Mouse (Mus musculus): Measurements from ENCODE around the gene Rfng. TPM values are rescaled to one million over a fixed set of nuclear protein-coding genes. Genes with fewer than 3 reads are reported as not detected.
A peak's percentile ranks its signal among the peaks of the same experiment; 100 is the strongest.
"Not testable (repeated sequence)": the region's sequence is repeated elsewhere in the genome, so short reads cannot be mapped to it uniquely, and the experiment has no call there.

Gene Rfng
- 0.58 and 5.0 TPM in 2 replicates for total RNA-seq (2015; ENCODE audit: low replicate concordance)
- 0.60 and 1.3 TPM in 2 replicates for total RNA-seq (2017; ENCODE audit: low replicate concordance)

GRCm38 (mm10) chr11:120784064-120784791 lies at the start of gene Rfng, which contains the start of gene Gps1:
Gene Rfng (minus strand): TSS chr11:120784207.
Gene Gps1 (plus strand): TSS chr11:120784272.
- peak; percentile 76 for ATAC-seq (replicated peaks; ENCODE audit: low FRiP score, poor library complexity, severe bottlenecking)

GRCm38 (mm10) chr11:120832962-120833361 lies 49.0 kb upstream of the Rfng start:
- not testable (repeated sequence) for ATAC-seq (replicated peaks; ENCODE audit: low FRiP score, poor library complexity, severe bottlenecking)

GRCm38 (mm10) chr11:120831659-120832440 lies 47.8 kb upstream of the Rfng start:
- no peak for ATAC-seq (replicated peaks; ENCODE audit: low FRiP score, poor library complexity, severe bottlenecking)

DNA sequence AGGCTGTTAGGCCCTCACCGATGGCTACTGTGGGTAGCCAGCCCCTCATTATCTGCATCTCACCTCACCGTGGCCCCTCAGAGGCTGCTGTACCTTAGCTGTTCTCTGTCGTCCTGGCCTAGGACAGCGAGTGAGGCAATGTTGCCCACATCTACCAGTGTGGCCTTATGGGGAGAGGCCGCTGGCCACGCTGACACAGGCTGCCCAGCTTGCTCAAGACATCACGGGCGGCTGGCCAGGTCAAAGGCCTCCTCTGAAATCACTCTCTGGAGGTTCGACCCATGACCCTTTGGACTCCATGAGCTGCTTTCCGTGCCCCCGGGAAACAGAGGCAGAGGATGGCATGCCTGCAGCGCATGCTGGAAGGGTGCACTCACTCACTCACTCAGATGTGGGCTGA lies 46.7 kb upstream of the Rfng start:
- ATAC-seq (replicated peaks; ENCODE audit: low FRiP score, poor library complexity, severe bottlenecking) = no peak

DNA sequence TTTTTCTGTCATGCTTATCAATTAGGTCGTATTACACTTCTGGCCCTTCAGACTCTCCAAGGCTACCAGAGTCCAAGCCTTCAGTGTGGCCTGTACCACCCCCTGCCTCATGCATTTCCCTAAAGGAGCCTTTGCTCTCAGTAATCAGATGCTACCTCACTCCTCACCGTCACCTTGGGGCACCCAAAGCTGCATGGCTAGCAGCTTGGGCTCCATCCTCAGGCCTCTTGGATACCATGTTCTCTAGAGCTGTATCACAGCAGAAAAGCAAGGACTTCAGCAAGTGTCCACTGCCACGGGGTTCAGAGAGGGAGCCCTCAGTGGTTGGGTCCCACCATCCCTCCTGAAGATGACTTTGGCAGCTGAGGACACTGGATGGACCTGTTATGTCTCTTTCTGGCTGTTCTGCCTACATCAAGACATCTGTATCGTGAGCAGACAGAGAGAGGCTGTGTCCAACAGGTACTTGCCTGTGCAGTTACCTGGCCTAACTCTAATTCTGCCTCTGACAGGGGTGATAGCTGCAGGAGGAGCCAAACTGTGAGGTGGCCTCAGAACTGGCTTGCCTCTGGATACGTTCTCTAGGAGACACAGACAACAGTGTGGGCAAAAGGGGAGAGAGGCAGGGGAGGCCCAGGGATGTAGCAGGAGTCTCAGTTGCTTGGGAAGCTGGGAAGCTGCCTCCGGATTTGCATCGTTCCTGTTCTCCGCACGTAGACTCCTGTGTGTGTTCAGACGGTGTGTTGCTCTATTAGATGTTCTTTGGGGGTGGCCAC lies 45.9 kb upstream of the Rfng start:
- ATAC-seq (replicated peaks; ENCODE audit: low FRiP score, poor library complexity, severe bottlenecking) = no peak

DNA sequence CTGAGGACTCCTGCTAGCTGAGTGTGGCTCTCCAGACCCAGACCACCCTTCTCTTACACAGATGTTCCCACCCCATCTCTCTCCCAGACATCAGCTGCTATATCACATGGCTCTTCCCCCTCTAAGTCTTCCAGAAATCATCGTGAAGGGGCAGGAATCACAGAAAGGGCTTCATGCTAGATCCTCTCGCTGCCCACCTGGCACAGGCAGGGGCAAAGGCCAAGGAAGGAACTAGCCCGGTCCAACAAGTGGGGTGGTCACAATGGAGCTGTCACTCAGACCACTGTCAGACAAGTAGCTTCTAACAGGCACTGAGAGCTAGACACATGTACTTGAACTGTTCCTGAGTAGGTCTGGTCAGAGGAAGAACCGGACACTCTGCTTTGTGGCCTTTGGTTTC lies 44.4 kb upstream of the Rfng start:
- ATAC-seq (replicated peaks; ENCODE audit: low FRiP score, poor library complexity, severe bottlenecking) = no peak

DNA sequence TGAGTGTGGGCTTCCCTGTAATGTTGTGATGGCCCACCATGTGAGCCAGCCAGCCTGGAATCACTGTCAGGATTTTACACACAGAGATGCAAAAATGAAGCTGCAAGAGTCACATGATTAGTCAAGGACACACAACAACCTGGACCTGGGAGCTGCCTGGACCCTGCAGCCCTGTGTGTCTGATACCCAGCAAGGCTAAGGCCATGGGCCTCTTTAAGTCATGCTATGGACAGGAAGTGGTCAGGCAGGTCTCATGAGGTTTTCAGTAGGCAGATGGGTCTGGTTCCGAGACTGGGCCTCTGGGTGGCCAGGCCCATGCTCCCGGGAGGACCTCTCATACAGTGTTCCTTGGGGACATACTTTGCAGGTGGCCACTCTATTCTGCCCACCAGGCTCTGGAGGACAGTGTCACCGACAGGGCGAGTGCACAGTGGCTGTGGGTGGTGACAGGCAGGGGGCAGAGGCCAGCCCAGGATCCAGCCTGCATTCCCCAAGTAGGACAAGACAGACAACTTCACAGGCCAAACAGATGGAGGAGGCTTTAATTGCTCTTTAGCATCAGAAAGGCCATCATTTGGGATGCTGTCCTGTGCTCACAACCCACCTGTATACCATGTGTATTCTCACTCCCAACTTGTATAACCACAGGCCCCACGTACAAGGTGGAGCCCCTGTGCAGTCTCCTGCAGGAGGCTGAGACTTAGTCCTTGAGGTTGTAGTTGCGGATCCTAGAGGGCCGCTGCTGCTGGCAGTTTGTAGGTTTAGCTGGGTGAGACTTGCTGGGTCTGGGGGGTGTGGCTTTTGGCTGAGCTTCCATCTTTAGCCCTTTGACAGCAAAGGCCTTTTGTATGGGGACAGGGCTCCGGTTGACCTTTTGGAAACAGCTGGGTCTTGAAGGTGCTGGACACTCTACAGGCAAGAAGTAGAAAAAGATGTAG lies 42.3 kb upstream of the Rfng start:
- ATAC-seq (replicated peaks; ENCODE audit: low FRiP score, poor library complexity, severe bottlenecking) = no peak

- no peak for ATAC-seq (replicated peaks; ENCODE audit: low FRiP score, poor library complexity, severe bottlenecking)
Measured at GRCm38 (mm10) chr11:120825289-120825863, 41.4 kb upstream of the Rfng start.

DNA sequence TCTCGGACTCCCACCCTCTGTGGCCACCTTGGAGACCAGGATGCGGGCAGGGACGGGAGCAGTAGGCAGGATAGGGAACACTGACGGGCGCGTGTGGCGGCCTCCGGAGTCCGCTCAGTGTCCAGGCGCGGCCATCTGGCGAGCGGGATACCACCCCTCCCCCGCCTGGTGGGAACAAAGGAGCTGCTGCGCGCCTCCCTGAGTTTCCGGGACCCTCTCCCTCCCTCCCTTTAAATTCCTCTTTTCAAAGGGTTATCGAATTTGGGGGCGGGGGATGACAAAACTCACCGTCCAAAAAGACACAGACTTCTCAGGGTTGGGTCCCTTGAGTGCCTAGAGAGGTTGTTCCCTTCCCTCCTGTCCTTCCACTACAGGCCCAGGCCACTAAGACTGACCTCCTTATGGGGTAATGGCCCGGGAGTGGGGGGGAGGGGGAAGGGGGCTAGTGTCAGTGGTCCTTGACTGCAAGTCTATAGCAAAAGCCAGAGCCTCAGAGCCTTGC lies 40.8 kb upstream of the Rfng start:
- no peak for ATAC-seq (replicated peaks; ENCODE audit: low FRiP score, poor library complexity, severe bottlenecking)

DNA sequence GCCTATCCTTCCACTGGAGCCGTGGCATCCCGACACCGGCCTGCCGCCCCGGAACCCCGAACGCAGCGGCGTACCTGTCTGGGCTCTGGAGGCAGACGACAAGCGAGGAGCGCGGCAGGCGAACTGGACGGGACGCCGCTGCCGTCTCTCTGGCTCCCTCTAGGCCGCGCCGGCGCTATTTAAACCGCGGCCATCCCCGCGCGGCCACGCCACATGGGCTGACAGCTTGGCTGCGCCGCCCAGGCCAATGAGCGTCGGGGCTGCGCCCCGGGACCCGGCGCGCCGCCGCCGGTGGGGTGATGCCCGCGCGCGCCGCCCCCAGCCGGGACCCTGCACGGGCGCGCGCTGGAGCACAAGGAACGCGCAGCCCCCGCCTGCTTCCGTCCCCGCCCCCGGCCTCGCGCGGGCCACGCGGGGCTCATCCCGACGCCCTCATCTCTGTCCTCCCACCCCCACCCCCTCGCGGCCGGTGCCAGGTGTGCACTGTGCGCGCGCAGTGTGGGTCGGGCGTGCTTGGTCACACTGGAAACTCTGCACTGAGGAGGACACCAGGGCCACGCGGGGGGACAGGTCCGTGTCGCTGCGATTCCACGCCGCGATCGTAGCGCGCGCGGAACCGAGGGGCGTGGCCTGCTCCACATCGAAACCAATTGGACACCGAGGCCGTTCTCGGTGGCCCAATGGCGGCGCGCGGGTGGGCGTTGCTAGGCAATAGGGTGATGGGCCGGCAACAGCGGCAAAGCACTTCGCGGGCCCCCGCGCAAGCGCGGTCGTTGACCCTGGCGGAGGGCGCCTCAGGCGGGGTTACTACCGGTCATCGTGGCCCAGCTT lies 40.2 kb upstream of the Rfng start, which contains the start of gene Fasn:
Gene Fasn, minus strand, starts transcription at position 592 of the 831 bp plus-strand sequence.
- peak; percentile 76 for ATAC-seq (replicated peaks; ENCODE audit: low FRiP score, poor library complexity, severe bottlenecking)

DNA sequence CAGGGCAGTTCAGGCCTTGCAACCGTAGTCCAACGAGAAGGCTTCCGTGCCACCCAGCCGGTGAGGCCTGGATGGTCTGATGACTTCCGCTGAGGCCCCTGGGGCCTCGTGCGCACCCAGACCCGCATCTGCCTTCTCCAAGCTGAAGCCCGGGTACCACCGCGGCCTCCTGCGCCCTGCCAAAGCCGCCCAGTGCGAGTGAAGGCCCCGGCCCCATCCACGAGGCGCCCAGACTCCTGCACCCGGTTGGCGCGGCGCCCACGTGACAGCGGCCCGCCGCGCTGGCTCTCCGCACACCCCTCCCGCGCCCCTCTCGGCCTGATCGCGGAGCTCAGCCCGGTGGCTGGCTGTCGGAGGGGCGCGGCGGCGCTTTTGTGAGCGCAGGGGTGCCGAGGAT lies 39.5 kb upstream of the Rfng start:
- no peak for ATAC-seq (replicated peaks; ENCODE audit: low FRiP score, poor library complexity, severe bottlenecking)

DNA sequence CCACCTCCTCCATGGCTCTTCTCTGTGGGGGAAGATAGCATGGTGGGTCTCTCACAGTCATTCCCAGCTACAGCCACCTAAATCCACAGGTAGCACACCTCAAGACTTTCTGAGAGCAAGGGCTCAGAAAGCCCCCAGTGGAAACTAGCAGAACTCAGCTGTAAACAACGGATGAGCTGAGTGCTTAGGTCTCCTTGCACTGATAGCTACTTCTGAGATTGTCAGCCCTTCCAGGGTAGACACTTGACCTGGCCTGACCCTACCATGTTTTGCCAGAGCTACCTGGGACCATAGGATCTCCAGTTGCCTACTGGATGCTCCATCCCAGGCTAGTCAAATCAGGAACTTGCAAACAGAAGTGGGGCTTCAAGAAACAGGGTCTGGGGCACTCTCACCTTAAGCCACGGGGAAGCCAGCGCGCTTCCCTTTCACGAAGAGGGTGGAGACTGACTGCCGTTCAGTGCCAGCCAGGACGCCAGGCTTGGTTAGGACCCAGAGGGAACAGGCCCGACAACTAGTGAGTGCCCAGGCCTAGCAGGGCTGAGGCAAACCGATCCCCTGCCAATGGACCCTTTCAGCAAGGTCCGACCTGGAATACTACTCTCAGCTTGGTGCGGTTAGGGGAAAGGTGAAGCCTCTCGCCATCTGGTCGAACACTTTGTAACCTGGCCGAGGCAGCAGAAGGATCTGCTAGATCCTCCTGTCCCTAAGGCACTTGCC lies 39.0 kb upstream of the Rfng start:
- ATAC-seq (replicated peaks; ENCODE audit: low FRiP score, poor library complexity, severe bottlenecking) = no peak

DNA sequence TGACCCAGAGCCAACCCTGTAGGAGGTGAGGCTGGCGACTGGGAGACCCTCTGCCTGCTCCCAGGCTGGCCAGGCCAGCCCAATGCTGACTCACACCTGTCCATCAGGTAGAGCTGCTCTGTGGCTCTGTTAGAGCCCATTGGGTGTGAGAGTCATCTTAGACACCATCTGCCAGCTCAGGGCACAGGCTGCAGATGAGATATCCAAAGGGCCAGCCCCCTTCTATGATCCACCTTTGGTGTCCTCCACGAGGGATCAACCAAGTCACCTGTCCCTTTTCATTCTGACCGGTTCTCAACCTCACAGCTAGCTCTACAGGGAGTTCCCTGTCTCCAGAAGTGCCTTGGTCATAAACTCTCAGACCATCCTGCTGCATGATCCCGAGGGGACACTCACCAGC lies 38.3 kb upstream of the Rfng start:
- ATAC-seq (replicated peaks; ENCODE audit: low FRiP score, poor library complexity, severe bottlenecking) = no peak

DNA sequence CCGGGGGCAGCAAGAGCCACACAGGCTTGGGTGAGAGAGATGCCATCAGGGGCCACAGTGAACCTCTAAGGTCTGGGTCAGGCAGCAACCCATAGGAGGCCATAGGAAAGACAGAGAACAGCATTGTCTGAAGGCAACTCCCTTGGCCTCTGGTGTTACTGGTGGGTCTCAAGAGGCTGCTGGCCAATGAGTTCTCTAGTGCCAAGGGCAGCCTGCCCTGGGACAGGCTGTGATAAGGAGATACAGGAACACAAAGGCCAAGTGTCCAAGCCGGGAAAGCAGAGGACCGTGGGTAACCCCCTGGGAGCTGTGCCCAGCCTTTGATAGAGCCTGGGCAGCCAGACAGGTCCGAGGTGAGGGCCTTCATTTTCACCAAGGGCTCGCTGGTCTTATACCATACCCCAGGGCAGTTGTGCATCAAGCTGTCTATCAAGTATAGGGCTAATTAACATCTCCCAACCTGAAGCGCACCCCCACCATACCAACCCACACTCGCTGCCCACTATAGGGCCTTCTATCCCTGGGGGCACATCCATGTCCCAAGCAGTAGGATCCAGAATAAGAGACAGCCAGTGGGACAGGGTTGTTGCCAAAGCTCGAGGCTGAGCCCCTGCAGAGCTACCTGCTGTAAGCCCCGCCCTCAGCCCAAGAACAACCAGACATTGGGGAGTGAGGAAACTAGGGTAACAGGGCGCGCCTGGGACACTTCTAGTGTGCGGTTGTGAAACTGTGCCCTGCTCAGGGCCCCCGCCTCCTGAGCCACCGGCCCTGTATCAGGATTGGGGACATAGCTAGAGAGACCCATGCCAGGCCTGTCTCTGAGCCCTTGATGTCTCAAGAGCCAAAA lies 37.3 kb upstream of the Rfng start:
- ATAC-seq (replicated peaks; ENCODE audit: low FRiP score, poor library complexity, severe bottlenecking) = no peak

DNA sequence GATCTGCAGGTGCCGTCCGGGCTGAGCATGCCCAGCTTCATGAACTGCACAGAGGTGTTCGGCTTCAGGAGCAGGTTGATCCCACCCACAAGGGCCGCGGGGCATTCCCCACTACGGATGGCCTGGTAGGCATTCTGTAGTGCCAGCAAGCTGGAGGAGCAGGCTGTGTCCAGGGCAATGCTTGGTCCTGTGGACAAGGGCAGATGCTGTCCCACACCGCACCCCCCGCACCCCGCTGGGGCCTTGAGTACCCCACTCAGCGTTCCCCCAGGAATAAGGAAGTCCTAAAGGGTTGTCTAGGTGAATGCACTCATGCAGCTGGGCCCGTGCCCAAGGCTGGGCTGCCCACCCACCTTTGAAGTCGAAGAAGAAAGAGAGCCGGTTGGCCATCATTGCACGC lies 36.5 kb upstream of the Rfng start:
- no peak for ATAC-seq (replicated peaks; ENCODE audit: low FRiP score, poor library complexity, severe bottlenecking)

DNA sequence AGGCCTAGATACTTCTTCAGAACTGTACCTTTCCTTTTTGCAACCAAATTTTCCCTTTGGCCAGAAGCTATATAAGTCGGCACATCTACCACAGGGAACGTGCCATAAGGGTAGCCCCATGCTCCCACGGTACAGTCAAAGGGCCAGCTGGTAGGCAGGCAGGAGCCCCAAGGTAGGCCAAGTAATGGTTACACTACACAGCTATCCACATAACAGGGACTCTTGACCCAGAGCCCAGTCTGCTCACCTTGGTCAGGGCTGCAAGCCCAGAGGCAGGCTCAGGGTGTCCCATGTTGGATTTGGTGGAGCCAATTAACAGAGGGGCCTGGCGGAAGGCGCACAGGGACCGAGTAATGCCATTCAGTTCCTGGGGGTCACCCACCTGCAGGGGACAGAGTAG lies 35.5 kb upstream of the Rfng start:
- ATAC-seq (replicated peaks; ENCODE audit: low FRiP score, poor library complexity, severe bottlenecking) = no peak
